Mouse (Mus musculus): ENCODE measurements around the gene Ywhah. TPM values are rescaled to one million over a fixed set of nuclear protein-coding genes. Genes with fewer than 3 reads are reported as not detected.
A peak's percentile ranks its signal among the peaks of the same experiment; 100 is the strongest.

The Ywhah gene
- total RNA-seq, 4 experiments from 2014 or later: 73.8 to 88.7 (median 82.1) TPM

DNA sequence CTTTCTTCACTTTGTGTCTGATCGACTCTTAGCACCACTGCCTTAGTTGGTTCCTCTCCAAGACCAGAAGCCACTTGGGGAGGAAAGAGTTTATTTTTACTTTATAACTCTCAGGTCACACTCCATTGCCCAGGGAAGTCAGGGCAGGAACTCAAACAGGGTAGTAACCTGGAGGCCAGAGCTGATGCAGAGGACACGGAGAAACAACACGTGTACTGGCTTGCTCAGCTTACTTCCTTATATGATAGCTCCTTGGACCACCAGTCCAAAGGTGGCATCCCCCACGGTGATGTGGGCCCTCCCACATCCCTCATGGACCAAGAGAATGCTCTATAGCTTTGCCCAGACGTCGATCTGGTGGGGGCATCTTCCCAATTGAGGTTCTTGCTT lies 26.7 kb downstream of the Ywhah start:
- no peak for DNase-seq (ENCODE audit: low spot score)

DNA sequence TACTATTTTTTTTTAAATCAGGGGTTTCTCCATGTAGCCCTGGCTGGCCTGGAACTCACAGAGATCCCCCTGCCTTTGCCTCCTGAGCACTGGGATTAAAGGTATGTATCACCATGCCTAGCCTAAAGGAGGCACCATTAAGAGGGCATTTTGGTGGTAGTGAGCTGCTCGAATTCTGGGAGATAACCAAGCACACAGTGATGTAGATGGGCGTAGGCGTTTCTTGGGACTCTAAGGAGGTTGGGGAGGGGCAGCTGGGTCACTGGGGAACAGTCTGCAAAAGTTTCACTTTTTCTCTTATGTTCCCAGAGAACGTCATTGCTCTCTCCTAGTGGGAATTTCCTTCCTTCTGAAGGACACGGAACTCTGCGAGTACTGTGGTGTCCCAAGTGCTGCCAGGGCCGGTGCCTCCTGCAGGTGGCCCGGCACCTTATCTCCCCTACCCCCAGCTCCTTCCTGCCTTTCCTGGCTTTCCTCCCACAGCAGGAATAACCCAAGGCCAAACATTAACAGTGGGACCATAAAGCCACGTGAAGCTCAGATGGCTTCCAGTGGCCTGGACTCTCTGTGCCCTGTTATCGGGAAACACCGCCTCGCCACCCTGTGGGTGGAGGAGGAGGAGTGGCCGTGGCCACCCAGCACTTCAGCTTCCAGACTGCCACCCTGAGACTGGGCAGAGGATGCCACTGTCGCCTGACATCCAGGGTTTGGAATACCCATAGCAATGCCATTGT lies 34.4 kb downstream of the Ywhah start:
- DNase-seq (ENCODE audit: low spot score): peak; percentile 8

DNA sequence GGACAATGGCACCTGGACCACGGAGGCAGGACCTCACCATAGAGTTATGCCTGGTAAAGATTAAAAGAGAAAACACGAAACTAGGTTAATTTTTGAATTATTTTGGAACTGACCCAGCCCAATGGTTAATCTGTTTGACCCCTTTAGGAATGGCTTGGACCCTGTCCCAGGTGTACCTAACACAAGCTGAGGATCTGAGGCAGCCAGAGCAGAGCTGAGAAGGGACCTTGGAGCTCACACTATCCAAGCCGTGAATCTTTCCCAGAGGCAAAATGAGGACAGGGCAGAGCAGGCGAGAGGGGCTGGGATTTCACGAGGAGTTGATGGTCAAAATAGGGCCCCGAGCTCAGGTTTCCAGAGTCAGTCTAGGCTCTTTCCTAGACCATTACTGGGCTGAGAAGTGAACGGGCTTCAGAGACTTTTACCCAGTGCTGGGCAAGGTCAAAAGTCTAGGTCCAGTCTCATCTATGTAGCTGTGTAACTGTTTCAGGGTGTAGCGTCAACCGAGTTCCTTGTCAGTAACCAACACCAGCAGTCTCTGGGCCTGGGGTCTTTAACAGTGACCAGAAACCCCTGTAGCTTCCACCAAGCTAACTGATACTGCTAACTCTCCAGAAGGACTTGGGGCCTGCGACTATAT lies 37.6 kb downstream of the Ywhah start:
- DNase-seq (ENCODE audit: low spot score): no peak

DNA sequence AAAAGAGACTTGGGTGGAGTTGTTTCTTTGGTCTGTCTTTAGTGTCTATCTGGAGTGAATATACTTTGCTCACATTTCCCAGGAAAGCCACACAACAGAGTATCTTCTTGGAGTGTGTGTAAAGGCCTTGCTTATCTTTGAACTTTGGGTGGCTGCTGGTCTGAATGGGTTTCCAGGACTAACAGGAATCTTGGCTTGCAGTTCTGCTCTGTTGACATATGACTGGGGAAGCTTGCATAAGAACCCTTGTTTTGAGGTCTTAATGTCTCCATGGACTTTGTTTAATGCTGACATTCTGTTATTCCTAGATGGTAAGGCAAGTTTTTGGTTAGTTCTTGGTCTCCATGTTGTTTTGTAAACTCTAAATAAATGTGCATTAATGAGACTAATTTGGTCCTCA lies 51.5 kb downstream of the Ywhah start:
- no peak for DNase-seq (ENCODE audit: low spot score)

DNA sequence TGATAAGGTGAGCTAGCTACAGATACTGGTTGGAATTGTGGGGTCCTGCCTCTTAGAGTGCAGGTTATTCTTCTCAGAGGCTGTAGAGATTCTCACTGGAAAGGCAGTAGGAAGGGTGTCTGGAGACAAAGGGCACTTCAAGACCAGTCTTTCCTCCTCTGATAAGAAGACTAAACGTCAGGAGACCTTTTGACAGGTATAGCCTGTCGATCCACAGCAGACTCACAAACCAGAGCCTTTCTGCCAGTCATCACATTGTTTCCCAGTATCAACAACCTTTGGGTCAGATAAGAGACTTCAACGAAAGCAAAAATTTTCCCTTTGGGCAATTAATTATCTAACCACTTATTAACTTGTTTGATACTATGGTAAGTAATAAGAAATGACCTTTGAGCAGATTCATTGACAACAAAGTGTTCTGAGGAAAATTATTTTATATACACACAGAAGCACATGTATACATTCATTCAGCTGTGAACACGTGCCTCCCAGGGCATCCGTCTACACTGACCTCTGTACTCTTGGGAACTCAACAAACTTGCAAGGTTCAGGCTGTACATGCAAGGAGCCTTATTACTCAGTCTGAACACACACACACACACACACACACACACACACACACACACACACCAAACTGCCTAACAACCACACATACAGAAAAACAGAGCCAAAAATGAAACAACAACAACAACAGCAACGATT lies 58.0 kb downstream of the Ywhah start:
- DNase-seq (ENCODE audit: low spot score): no peak

Other genes with a start within 250 kb of the Ywhah start
- gene Pisd, start 233.2 kb upstream of the Ywhah start, total RNA-seq (2022): 10 to 100 TPM; 28.9 to 38.1 (median 32.7) TPM
- under 1 TPM in 2 of 4 experiments, not detected in 2; 0.35 to 0.37 TPM for gene Gm20671, start 191.7 kb upstream of the Ywhah start, total RNA-seq (2022)
- 1 to 10 TPM; 5.0 to 5.8 (median 5.6) TPM for gene Prr14l, start 164.6 kb upstream of the Ywhah start, total RNA-seq (2022)
- 10 to 100 TPM; 21.8 to 29.3 (median 25.6) TPM for gene Depdc5, start 155.1 kb upstream of the Ywhah start, total RNA-seq (2022)
- under 1 TPM; 0.19 to 0.57 (median 0.41) TPM for gene Slc5a1, start 85.4 kb downstream of the Ywhah start, total RNA-seq (2022)
- gene Spon2, start 199.6 kb downstream of the Ywhah start, total RNA-seq (2022): 1 to 10 TPM; 1.0 to 3.4 (median 1.4) TPM

All from heart, adult 8-10 months (tissue).